Mouse (Mus musculus): ENCODE results near the gene Cyp2d40. TPM values are rescaled to one million over a fixed set of nuclear protein-coding genes. Genes with fewer than 3 reads are reported as not detected.
"Not testable (repeated sequence)": the region's sequence is repeated elsewhere in the genome, so short reads cannot be mapped to it uniquely, and the experiment has no call there.

Cyp2d40 gene
- total RNA-seq, 2 experiments from 2014 or later, result not detected

- Histone ChIP-seq H3K27ac (no peak overlapping the region), H3K4me3 (no peak overlapping the region)
- no peak for TF ChIP-seq CTCF (conservative IDR thresholded peaks at IDR 0.05)
- no peak for DNase-seq (ENCODE audit: low spot score in 2 of 2)
Observed at GRCm38 (mm10) chr15:82765943-82766342, 2.0 kb upstream of the Cyp2d40 start.

DNA sequence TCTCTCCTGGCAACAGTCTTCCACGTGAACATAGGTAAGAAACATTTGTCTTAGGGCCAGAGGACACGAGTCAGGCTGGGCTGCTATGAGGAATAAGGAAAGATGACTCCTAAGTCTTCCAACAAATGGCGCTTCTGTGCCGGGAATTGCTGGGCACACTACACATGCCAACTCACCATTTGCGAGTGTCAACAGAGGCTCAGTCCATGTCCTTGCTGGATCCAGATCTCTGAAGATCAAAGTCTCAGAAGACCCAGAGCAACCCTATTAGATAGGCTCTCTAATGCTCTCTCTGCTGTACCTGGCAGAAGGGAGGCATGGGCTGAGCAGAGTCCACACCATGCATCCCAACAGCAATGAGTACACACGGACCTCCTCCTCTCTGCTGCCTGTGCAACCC lies 898 bp upstream of the Cyp2d40 start:
- Histone ChIP-seq H3K4me3 (no peak overlapping the region), H3K27ac (no peak overlapping the region)
- TF ChIP-seq CTCF (conservative IDR thresholded peaks at IDR 0.05), result no peak
- no peak for DNase-seq (ENCODE audit: low spot score in 2 of 2)

GRCm38 (mm10) chr15:82748141-82748540 lies 15.8 kb downstream of the Cyp2d40 start:
- DNase-seq (ENCODE audit: low spot score in 2 of 2), result no peak
- no peak overlapping the region for H3K4me3 ChIP-seq
- H3K27ac ChIP-seq, result no peak overlapping the region
- no peak for TF ChIP-seq CTCF (conservative IDR thresholded peaks at IDR 0.05)

- Histone ChIP-seq H3K4me3 (no peak overlapping the region), H3K27ac (no peak overlapping the region)
- DNase-seq (ENCODE audit: low spot score in 2 of 2), result no peak
- no peak for TF ChIP-seq CTCF (conservative IDR thresholded peaks at IDR 0.05)
Observed at GRCm38 (mm10) chr15:82747516-82747915, 16.5 kb downstream of the Cyp2d40 start.

DNA sequence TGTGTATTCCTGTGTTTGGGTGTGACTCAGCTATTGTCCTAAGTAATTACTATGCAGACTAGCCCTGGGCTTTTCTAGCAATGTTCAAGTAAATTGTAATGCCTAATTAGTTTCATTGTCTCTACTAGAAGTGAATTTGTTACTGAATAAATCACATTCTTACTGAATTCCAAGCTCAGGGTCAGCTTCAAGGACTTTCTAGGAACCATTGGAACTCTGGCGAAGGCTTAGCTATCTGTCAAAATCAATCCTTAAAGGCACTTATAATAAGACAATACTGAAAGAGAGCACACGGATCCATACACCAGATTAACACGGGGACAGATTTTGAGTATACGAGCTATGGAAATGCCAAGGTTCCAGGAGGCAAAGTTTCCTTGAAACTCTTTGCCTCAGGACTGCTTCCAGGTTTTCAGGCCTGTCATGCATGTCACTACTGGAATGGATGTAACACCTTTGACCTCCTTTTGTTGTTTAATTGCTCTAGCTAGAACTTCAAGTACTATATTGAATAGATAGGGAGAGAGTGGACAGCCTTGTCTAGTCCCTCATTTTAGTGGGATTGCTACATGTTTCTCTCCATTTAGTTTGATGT lies 30.6 kb downstream of the Cyp2d40 start:
- not testable (repeated sequence) for DNase-seq (ENCODE audit: low spot score in 2 of 2); H3K4me3 ChIP-seq; H3K27ac ChIP-seq

Small RNA genes within 50 kb of the gene (microRNA-seq; reads per million reads assigned to microRNA genes)
- gene Gm27618, result 0 reads per million in 2 experiments

Other genes starting within 250 kb of the Cyp2d40 start
- not detected for gene Cyp2d12, start 209.1 kb downstream of the Cyp2d40 start, total RNA-seq (2021)
- gene Cyp2d34, start 143.2 kb downstream of the Cyp2d40 start, total RNA-seq (2021), result not detected
- not detected for gene Cyp2d26, start 30.1 kb upstream of the Cyp2d40 start, total RNA-seq (2021)
- 100 to 1,000 TPM; 219 to 230 TPM for gene Tcf20, start 223.7 kb upstream of the Cyp2d40 start, total RNA-seq (2021)